Mouse (Mus musculus): Measurements from ENCODE around the gene Rpl18. TPM values are rescaled to one million over a fixed set of nuclear protein-coding genes. Genes with fewer than 3 reads are reported as not detected.

The Rpl18 gene
- polyA plus RNA-seq, 1 experiment = 20,873 TPM

- TF ChIP-seq GATA1 (IDR thresholded peaks at IDR 0.05; ENCODE audit: low read length) = no peak
These were observed 2.0 kb downstream of the Rpl18 start for GRCm38 (mm10) chr7:45716952-45717917.

GRCm38 (mm10) chr7:45717918-45718297, 2.7 kb downstream of the Rpl18 start, which contains the start of gene Sphk2:
Sphk2 (minus strand) TSS chr7:45718002.
- no peak for TF ChIP-seq GATA1 (IDR thresholded peaks at IDR 0.05; ENCODE audit: low read length)

GRCm38 (mm10) chr7:45718331-45718730, 3.1 kb downstream of the Rpl18 start:
- TF ChIP-seq GATA1 (IDR thresholded peaks at IDR 0.05; ENCODE audit: low read length) = no peak

GRCm38 (mm10) chr7:45719180-45719579, 3.9 kb downstream of the Rpl18 start:
- TF ChIP-seq GATA1 (IDR thresholded peaks at IDR 0.05; ENCODE audit: low read length) = no peak

- TF ChIP-seq GATA1 (IDR thresholded peaks at IDR 0.05; ENCODE audit: low read length) = no peak
These were observed 4.6 kb downstream of the Rpl18 start for GRCm38 (mm10) chr7:45719738-45720412.

GRCm38 (mm10) chr7:45720413-45721233, 5.4 kb downstream of the Rpl18 start, which contains the start of gene Fam83e:
Fam83e (plus strand) TSS chr7:45721212.
- TF ChIP-seq GATA1 (IDR thresholded peaks at IDR 0.05; ENCODE audit: low read length) = no peak

- TF ChIP-seq GATA1 (IDR thresholded peaks at IDR 0.05; ENCODE audit: low read length) = no peak
These were observed 5.9 kb downstream of the Rpl18 start for GRCm38 (mm10) chr7:45721234-45721571.

GRCm38 (mm10) chr7:45721642-45722347, 6.5 kb downstream of the Rpl18 start:
- no peak for TF ChIP-seq GATA1 (IDR thresholded peaks at IDR 0.05; ENCODE audit: low read length)

- TF ChIP-seq GATA1 (IDR thresholded peaks at IDR 0.05; ENCODE audit: low read length) = no peak
These were observed 7.1 kb downstream of the Rpl18 start for GRCm38 (mm10) chr7:45722348-45722713.

GRCm38 (mm10) chr7:45723301-45723700, 8.0 kb downstream of the Rpl18 start:
- no peak for TF ChIP-seq GATA1 (IDR thresholded peaks at IDR 0.05; ENCODE audit: low read length)

GRCm38 (mm10) chr7:45723781-45724180, 8.5 kb downstream of the Rpl18 start:
- TF ChIP-seq GATA1 (IDR thresholded peaks at IDR 0.05; ENCODE audit: low read length) = no peak

GRCm38 (mm10) chr7:45725151-45725550, 9.9 kb downstream of the Rpl18 start:
- no peak for TF ChIP-seq GATA1 (IDR thresholded peaks at IDR 0.05; ENCODE audit: low read length)

GRCm38 (mm10) chr7:45725713-45726112, 10.5 kb downstream of the Rpl18 start, which contains the start of gene Spaca4:
Spaca4 (minus strand) TSS chr7:45725813.
- no peak for TF ChIP-seq GATA1 (IDR thresholded peaks at IDR 0.05; ENCODE audit: low read length)

- TF ChIP-seq GATA1 (IDR thresholded peaks at IDR 0.05; ENCODE audit: low read length) = no peak
These were observed 11.2 kb downstream of the Rpl18 start for GRCm38 (mm10) chr7:45726419-45726818.

GRCm38 (mm10) chr7:45727625-45728024, 12.4 kb downstream of the Rpl18 start:
- no peak for TF ChIP-seq GATA1 (IDR thresholded peaks at IDR 0.05; ENCODE audit: low read length)

All from G1E-ER4 (cell line).